Mouse (Mus musculus): ENCODE data around the gene Prps1.

- TF ChIP-seq EP300 (IDR thresholded peaks at IDR 0.05) (no peak), CTCF (IDR thresholded peaks at IDR 0.05) (no peak)
These were observed 32.8 kb downstream of the Prps1 start for GRCm38 (mm10) chrX:140489174-140489573.
